Mouse (Mus musculus): ENCODE measurements at regions not wholly inside any gene's neighbourhood (a gene's known extent, or its start where the extent isn't known, plus 50 kb on each side); places are given as distances from the start of the nearest gene placed in this dataset.

GRCm38 (mm10) chr7:113052952-113053351 is 99.2 kb downstream of the Rassf10 start:
- no peaks in the 10 kb centered on the region for H3K9me3 ChIP-seq (ENCODE audit: control insufficient read depth, low read length)
- no peak overlapping the region for H3K4me3 ChIP-seq (ENCODE audit: low read depth, low read length)
- no peak overlapping the region for H3K27ac ChIP-seq (ENCODE audit: low read depth, low read length)
- H3K4me1 ChIP-seq (replicated peaks; ENCODE audit: control insufficient read depth, insufficient read depth, low read length), result no peaks in the 10 kb centered on the region
- no peak for DNase-seq (ENCODE audit: low spot score)
- no peak overlapping the region for H3K4me2 ChIP-seq (replicated peaks; ENCODE audit: low read depth, low read length)
- no peaks in the 10 kb centered on the region for H3K36me3 ChIP-seq (ENCODE audit: control insufficient read depth, insufficient read depth, low read length)
- no peak overlapping the region for H3K9ac ChIP-seq (ENCODE audit: low read depth, low read length)
- H3K27me3 ChIP-seq (ENCODE audit: control insufficient read depth, insufficient read depth, low read length), result no peaks in the 10 kb centered on the region
- no peak for ATAC-seq (ENCODE audit: low FRiP score)
- 42% methylated on average over 1 of the region's 1 CpGs for WGBS

- WGBS, result 95% methylated on average over 2 of the region's 2 CpGs
- ATAC-seq (ENCODE audit: low FRiP score), result no peak
Observed at GRCm38 (mm10) chr7:113056421-113056820, 102.7 kb downstream of the Rassf10 start.

GRCm38 (mm10) chr7:113059211-113059966 is 105.6 kb downstream of the Rassf10 start:
- no peak overlapping the region for H3K27ac ChIP-seq (ENCODE audit: low read depth, low read length)
- no peaks in the 10 kb centered on the region for H3K4me1 ChIP-seq (replicated peaks; ENCODE audit: control insufficient read depth, insufficient read depth, low read length)
- H3K9ac ChIP-seq (ENCODE audit: low read depth, low read length), result no peak overlapping the region
- H3K4me3 ChIP-seq (ENCODE audit: low read depth, low read length), result no peak overlapping the region
- WGBS, result 39% methylated on average over 12 of the region's 12 CpGs
- no peak for ATAC-seq (ENCODE audit: low FRiP score)
- no peak overlapping the region for H3K4me2 ChIP-seq (replicated peaks; ENCODE audit: low read depth, low read length)
- no peaks in the 10 kb centered on the region for H3K9me3 ChIP-seq (ENCODE audit: control insufficient read depth, low read length)
- peak; percentile 12 for DNase-seq (ENCODE audit: low spot score)
- no peaks in the 10 kb centered on the region for H3K36me3 ChIP-seq (ENCODE audit: control insufficient read depth, insufficient read depth, low read length)
- no peaks in the 10 kb centered on the region for H3K27me3 ChIP-seq (ENCODE audit: control insufficient read depth, insufficient read depth, low read length)

More at GRCm38 (mm10) chr7:113056421-113056820, 102.7 kb downstream of the Rassf10 start:
- H3K4me2 ChIP-seq (replicated peaks; ENCODE audit: low read depth, low read length), result no peak overlapping the region
- H3K9ac ChIP-seq (ENCODE audit: low read depth, low read length), result no peak overlapping the region
- no peaks in the 10 kb centered on the region for H3K9me3 ChIP-seq (ENCODE audit: control insufficient read depth, low read length)
- no peaks in the 10 kb centered on the region for H3K4me1 ChIP-seq (replicated peaks; ENCODE audit: control insufficient read depth, insufficient read depth, low read length)
- no peak overlapping the region for H3K27ac ChIP-seq (ENCODE audit: low read depth, low read length)
- H3K27me3 ChIP-seq (ENCODE audit: control insufficient read depth, insufficient read depth, low read length), result no peaks in the 10 kb centered on the region
- H3K36me3 ChIP-seq (ENCODE audit: control insufficient read depth, insufficient read depth, low read length), result no peaks in the 10 kb centered on the region
- no peak overlapping the region for H3K4me3 ChIP-seq (ENCODE audit: low read depth, low read length)
- no peak for DNase-seq (ENCODE audit: low spot score)

DNA sequence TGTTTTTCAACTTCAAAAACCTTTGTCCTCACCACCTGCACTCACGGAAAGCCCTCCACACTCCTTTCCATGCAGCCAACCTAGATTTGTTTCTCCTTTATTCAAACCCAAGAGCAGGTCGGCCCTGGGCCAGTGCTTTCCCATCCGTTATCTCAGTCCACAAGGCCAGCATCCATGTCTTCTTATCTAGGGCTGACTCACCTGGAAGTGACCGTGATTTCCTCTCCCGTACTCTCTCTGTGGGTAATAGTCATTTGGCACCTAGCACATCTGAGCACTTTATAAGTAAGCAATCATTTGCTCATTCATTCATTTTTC is 106.2 kb downstream of the Rassf10 start:
- no peak for DNase-seq (ENCODE audit: low spot score)
- no peak overlapping the region for H3K4me3 ChIP-seq (ENCODE audit: low read depth, low read length)
- no peak overlapping the region for H3K27ac ChIP-seq (ENCODE audit: low read depth, low read length)
- H3K4me2 ChIP-seq (replicated peaks; ENCODE audit: low read depth, low read length), result no peak overlapping the region
- H3K9me3 ChIP-seq (ENCODE audit: control insufficient read depth, low read length), result no peaks in the 10 kb centered on the region
- no peak overlapping the region for H3K9ac ChIP-seq (ENCODE audit: low read depth, low read length)
- H3K36me3 ChIP-seq (ENCODE audit: control insufficient read depth, insufficient read depth, low read length), result no peaks in the 10 kb centered on the region
- no peaks in the 10 kb centered on the region for H3K4me1 ChIP-seq (replicated peaks; ENCODE audit: control insufficient read depth, insufficient read depth, low read length)
- ATAC-seq (ENCODE audit: low FRiP score), result no peak
- no peaks in the 10 kb centered on the region for H3K27me3 ChIP-seq (ENCODE audit: control insufficient read depth, insufficient read depth, low read length)
- WGBS, result 68% methylated on average over 5 of the region's 5 CpGs

DNA sequence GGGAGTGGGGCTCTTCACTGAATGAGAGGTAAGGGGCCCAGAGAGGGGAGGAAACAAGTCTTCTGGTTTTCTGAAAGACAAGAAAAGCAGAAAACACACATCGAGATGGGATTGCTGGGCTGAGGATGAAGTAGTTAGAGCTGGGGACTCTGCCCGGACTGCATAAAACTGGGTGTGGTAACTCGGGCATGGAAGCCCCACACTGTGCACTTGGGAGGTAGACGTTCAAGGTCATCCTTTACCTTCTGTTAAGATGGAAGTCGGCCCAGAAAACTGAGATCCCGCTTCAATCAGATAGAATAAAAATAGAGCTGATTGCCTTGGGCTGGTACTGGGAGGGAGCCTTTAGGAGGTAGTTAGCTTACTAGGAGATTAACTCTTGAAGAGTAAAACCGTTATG is 107.2 kb downstream of the Rassf10 start:
- no peak for ATAC-seq (ENCODE audit: low FRiP score)
- H3K4me3 ChIP-seq (ENCODE audit: low read depth, low read length), result no peak overlapping the region
- DNase-seq (ENCODE audit: low spot score), result no peak

GRCm38 (mm10) chr7:113066536-113066935 is 112.8 kb downstream of the Rassf10 start:
- Histone ChIP-seq H3K9me3 (ENCODE audit: control insufficient read depth, low read length) (no peaks in the 10 kb centered on the region), H3K4me3 (ENCODE audit: low read depth, low read length) (no peak overlapping the region), H3K27me3 (ENCODE audit: control insufficient read depth, insufficient read depth, low read length) (no peaks in the 10 kb centered on the region), H3K4me2 (replicated peaks; ENCODE audit: low read depth, low read length) (no peak overlapping the region), H3K9ac (ENCODE audit: low read depth, low read length) (no peak overlapping the region), H3K36me3 (ENCODE audit: control insufficient read depth, insufficient read depth, low read length) (no peaks in the 10 kb centered on the region), H3K27ac (ENCODE audit: low read depth, low read length) (no peak overlapping the region), H3K4me1 (replicated peaks; ENCODE audit: control insufficient read depth, insufficient read depth, low read length) (no peaks in the 10 kb centered on the region)
- ATAC-seq (ENCODE audit: low FRiP score) (no peak), DNase-seq (ENCODE audit: low spot score) (no peak)
- WGBS, result 84% methylated on average over 12 of the region's 12 CpGs

More for the DNA sequence above, 107.2 kb downstream of the Rassf10 start:
- Histone ChIP-seq H3K27ac (ENCODE audit: low read depth, low read length) (no peak overlapping the region), H3K4me2 (replicated peaks; ENCODE audit: low read depth, low read length) (no peak overlapping the region), H3K4me1 (replicated peaks; ENCODE audit: control insufficient read depth, insufficient read depth, low read length) (no peaks in the 10 kb centered on the region), H3K9me3 (ENCODE audit: control insufficient read depth, low read length) (no peaks in the 10 kb centered on the region), H3K27me3 (ENCODE audit: control insufficient read depth, insufficient read depth, low read length) (no peaks in the 10 kb centered on the region), H3K9ac (ENCODE audit: low read depth, low read length) (no peak overlapping the region), H3K36me3 (ENCODE audit: control insufficient read depth, insufficient read depth, low read length) (no peaks in the 10 kb centered on the region)
- 86% methylated on average over 7 of the region's 7 CpGs for WGBS

DNA sequence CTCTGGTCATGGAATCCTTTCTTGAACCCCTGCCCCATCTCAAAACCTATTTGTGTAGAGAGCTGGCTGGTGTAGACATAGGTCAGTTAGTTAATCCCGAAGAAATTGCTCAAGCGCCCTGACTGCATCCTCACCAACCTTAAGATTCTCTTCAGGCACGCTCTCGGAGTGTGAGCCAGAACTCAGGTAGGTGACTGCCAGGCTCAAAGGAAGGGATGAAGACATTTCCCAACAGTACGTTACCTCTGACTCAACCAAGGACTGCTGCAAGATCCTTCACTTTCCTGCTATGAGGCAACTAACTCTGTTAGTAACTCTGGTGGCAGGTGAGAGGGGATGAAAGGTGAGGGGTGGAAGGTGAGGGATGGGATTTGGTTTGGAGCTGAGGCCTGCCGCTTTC is 114.5 kb downstream of the Rassf10 start:
- Histone ChIP-seq H3K4me3 (ENCODE audit: low read depth, low read length) (no peak overlapping the region), H3K27me3 (ENCODE audit: control insufficient read depth, insufficient read depth, low read length) (no peaks in the 10 kb centered on the region), H3K4me2 (replicated peaks; ENCODE audit: low read depth, low read length) (no peak overlapping the region), H3K27ac (ENCODE audit: low read depth, low read length) (no peak overlapping the region), H3K36me3 (ENCODE audit: control insufficient read depth, insufficient read depth, low read length) (no peaks in the 10 kb centered on the region), H3K4me1 (replicated peaks; ENCODE audit: control insufficient read depth, insufficient read depth, low read length) (no peaks in the 10 kb centered on the region), H3K9me3 (ENCODE audit: control insufficient read depth, low read length) (no peaks in the 10 kb centered on the region), H3K9ac (ENCODE audit: low read depth, low read length) (no peak overlapping the region)
- ATAC-seq (ENCODE audit: low FRiP score) (no peak), DNase-seq (ENCODE audit: low spot score) (no peak)
- 97% methylated on average over 6 of the region's 6 CpGs for WGBS

GRCm38 (mm10) chr7:113069336-113069924 is 115.7 kb downstream of the Rassf10 start:
- no peak overlapping the region for H3K27ac ChIP-seq (ENCODE audit: low read depth, low read length)

GRCm38 (mm10) chr7:113071418-113071817 is 117.7 kb downstream of the Rassf10 start:
- no peak for ATAC-seq (ENCODE audit: low FRiP score)
- Histone ChIP-seq H3K9ac (ENCODE audit: low read depth, low read length) (no peak overlapping the region), H3K9me3 (ENCODE audit: control insufficient read depth, low read length) (no peaks in the 10 kb centered on the region), H3K27ac (ENCODE audit: low read depth, low read length) (no peak overlapping the region), H3K36me3 (ENCODE audit: control insufficient read depth, insufficient read depth, low read length) (no peaks in the 10 kb centered on the region), H3K4me3 (ENCODE audit: low read depth, low read length) (no peak overlapping the region), H3K4me2 (replicated peaks; ENCODE audit: low read depth, low read length) (no peak overlapping the region), H3K4me1 (replicated peaks; ENCODE audit: control insufficient read depth, insufficient read depth, low read length) (no peaks in the 10 kb centered on the region), H3K27me3 (ENCODE audit: control insufficient read depth, insufficient read depth, low read length) (no peaks in the 10 kb centered on the region)
- WGBS, result 75% methylated on average over 1 of the region's 1 CpGs
- DNase-seq (ENCODE audit: low spot score), result no peak

More at GRCm38 (mm10) chr7:113069336-113069924, 115.7 kb downstream of the Rassf10 start:
- DNase-seq (ENCODE audit: low spot score), result no peak
- Histone ChIP-seq H3K27me3 (ENCODE audit: control insufficient read depth, insufficient read depth, low read length) (no peaks in the 10 kb centered on the region), H3K4me3 (ENCODE audit: low read depth, low read length) (no peak overlapping the region), H3K4me2 (replicated peaks; ENCODE audit: low read depth, low read length) (no peak overlapping the region), H3K4me1 (replicated peaks; ENCODE audit: control insufficient read depth, insufficient read depth, low read length) (no peaks in the 10 kb centered on the region), H3K9ac (ENCODE audit: low read depth, low read length) (no peak overlapping the region), H3K36me3 (ENCODE audit: control insufficient read depth, insufficient read depth, low read length) (no peaks in the 10 kb centered on the region), H3K9me3 (ENCODE audit: control insufficient read depth, low read length) (no peaks in the 10 kb centered on the region)
- ATAC-seq (ENCODE audit: low FRiP score), result no peak
- 84% methylated on average over 4 of the region's 4 CpGs for WGBS
